Mouse (Mus musculus) heart, embryonic 16.5 days (tissue): ENCODE data around the gene Ankrd50. TPM values are rescaled to one million over a fixed set of nuclear protein-coding genes. Genes with fewer than 3 reads are reported as not detected.

Experiments
- ATAC-seq: fragments of 200-750 bp; cut with Nextera tagmentation; replicated peaks from 2 replicates; pipeline ENCODE4 v1.8.0; 2017; ENCODE audit warnings: moderate number of reproducible peaks; ENCODE audit not compliant: insufficient read depth, low FRiP score; ENCODE audit errors: extremely low read depth
- H3K27ac ChIP-seq: fragments of 300-500 bp; sonication (generic); 2 replicates; pipeline ENCODE4 v1.5.1; 2014; ENCODE audit warnings: mild to moderate bottlenecking, low read length, control low read depth, moderate library complexity
- H3K27me3 ChIP-seq: fragments of 300-500 bp; sonication (generic); 2 replicates; pipeline ENCODE4 v1.6.1; 2014; ENCODE audit warnings: low read length, mixed read lengths; ENCODE audit not compliant: control insufficient read depth, insufficient read depth
- H3K36me3 ChIP-seq: fragments of 300-500 bp; sonication (generic); 2 replicates; pipeline ENCODE4 v1.6.1; 2014; ENCODE audit not compliant: control insufficient read depth, insufficient read depth
- H3K4me1 ChIP-seq: fragments of 300-500 bp; sonication (generic); 2 replicates; pipeline ENCODE4 v1.6.1; 2014; ENCODE audit warnings: low read length, mixed read lengths; ENCODE audit not compliant: control insufficient read depth, insufficient read depth
- H3K4me2 ChIP-seq: fragments of 300-500 bp; sonication (generic); 2 replicates; pipeline ENCODE4 v1.6.1; 2014; ENCODE audit warnings: low read depth, mild to moderate bottlenecking, control low read depth, low read length
- H3K4me3 ChIP-seq: fragments of 300-500 bp; sonication (generic); 2 replicates; pipeline ENCODE4 v1.5.1; 2014; ENCODE audit warnings: mild to moderate bottlenecking, control low read depth, low read length
- H3K9ac ChIP-seq: fragments of 300-500 bp; sonication (generic); 2 replicates; pipeline ENCODE4 v1.6.1; 2014; ENCODE audit warnings: low read length, control low read depth
- H3K9me3 ChIP-seq: fragments of 300-500 bp; sonication (generic); replicated peaks from 2 replicates; pipeline ENCODE4 v1.6.1; 2016; ENCODE audit warnings: low read length; ENCODE audit not compliant: control insufficient read depth
- WGBS: fragments of 180-500 bp; shearing (Covaris S2); extraction: QIAGEN DNeasy Blood & Tissue Kit; methylation state at CpG from one replicate; pipeline ENCODE4 v1.1.7; 2014; 5-methylcytosine and 5-hydroxymethylcytosine counted together
- polyA plus RNA-seq: library from polyadenylated mRNA; unstranded; fragments of >200 nt; fragmentation: Nextera tagmentation; extraction: Ambion mirVana; gene quantifications from 2 replicates; pipeline ENCODE4 v1.2.1, GENCODE M21; 2015

Ankrd50 gene
- 12.9 and 16.0 TPM in 2 replicates for polyA plus RNA-seq

DNA sequence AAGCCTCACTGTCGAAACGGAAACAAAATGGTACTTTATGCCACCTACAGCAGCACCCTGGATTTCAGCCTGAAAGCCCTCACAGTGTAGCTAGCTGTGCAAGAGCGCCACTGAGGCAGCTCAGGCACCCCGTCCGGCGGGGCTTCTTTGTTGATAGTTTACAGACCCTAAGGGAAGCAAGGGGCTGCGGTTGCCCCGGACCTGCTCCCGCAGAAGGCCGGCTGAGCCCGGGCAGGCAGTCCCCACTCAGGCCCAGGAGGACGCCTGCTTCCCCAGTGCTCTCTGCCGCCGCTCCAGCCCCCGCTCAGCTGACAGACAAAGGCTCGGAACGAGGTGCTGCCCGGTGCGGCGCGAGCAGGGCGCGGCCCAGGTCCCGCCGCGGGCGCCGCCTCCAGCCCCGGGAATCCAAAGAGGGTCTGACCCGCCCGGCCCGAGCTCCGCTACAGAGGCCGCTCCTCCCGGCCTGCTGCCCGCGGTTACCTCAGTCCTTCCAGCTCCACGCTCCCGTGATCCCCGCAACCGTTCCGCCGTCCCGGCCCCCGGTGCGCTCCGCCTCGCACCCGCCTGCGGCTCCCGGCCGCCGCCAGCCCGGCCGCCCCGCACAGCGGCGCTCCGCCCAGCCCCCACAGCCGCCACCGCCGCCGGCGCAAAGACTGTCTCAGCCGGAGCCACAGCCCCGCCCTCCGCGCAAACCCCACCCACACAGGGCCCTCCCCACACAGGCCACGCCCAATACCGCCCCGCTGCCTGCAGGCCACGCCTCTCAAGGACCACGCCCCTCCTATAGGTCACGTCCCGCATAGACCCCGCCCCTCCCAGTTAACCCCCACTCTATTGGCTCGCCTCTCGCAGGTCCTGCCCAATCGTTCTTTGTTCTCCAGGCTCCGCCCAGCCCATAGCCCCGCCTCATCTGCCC, at the start of gene Ankrd50:
Gene Ankrd50 (minus strand): TSS at position 654 of the 916 bp plus-strand sequence.
- peak; percentile 97 for ATAC-seq
- H3K27ac ChIP-seq, result peak within 1 kb of the TSS; percentile 85
- under 1% methylated on average over 73 of the region's 81 CpGs for WGBS

DNA sequence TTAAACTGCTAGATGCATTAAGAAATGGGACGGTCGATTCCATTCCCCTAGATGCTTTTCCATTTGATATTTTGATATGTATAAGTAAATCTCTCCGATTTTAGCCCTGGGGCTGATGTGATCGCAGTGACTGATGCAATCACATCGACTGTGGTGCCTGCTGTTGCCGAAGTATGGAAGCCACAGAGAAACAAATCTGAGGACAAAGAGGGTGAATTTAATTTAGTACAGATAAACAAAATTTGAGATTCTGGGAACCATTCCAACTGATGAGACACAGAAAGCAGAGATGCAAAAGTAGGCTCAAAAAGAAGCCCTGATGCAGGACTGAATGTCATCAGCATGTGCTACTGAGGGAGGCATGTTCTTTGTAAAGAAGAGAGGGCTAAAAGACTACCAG, 49.6 kb upstream of the Ankrd50 start:
- Histone ChIP-seq H3K4me3 (no peak overlapping the region), H3K4me1 (no peaks in the 10 kb centered on the region), H3K4me2 (no peak overlapping the region), H3K9me3 (no peaks in the 10 kb centered on the region; the same call in 1 of the 2 replicates), H3K9ac (no peak overlapping the region), H3K27me3 (no peaks in the 10 kb centered on the region), H3K36me3 (no peaks in the 10 kb centered on the region), H3K27ac (no peak overlapping the region)
- 83% methylated on average over 6 of the region's 6 CpGs for whole genome bisulfite sequencing
- ATAC-seq, result no peak

More for the DNA sequence above, at the start of gene Ankrd50:
- Histone ChIP-seq H3K4me1 (peaks cover 26% of the 10 kb centered on the region), H3K4me2 (peak within 1 kb of the TSS; percentile 82), H3K4me3 (peak within 1 kb of the TSS; percentile 77), H3K27me3 (no peaks in the 10 kb centered on the region), H3K9me3 (no peaks in the 10 kb centered on the region), H3K36me3 (peaks cover 12% of the 10 kb centered on the region), H3K9ac (peak within 1 kb of the TSS; percentile 90)

DNA sequence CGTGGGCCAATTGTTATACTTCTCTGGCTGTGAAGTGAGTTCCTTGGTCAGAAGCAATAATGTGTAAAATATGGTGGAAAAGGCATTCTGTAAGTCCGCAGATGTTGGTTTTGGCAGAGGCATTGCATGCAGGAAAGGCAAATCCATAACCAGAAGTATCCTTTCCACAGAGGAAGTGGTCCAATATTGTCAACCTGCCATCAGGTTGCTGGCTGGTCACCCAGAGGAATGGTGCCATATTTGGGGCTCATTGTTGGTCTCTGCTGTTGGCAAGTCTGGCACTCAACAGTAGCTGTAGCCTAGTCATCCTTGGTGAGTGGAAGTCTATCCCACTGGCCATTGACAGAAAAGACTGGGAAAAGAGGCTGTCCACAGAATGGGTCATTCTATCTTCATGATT, 35.8 kb upstream of the Ankrd50 start:
- no peaks in the 10 kb centered on the region for H3K27me3 ChIP-seq
- H3K9ac ChIP-seq, result no peak overlapping the region
- H3K4me2 ChIP-seq, result no peak overlapping the region
- H3K4me1 ChIP-seq, result no peaks in the 10 kb centered on the region
- no peak for ATAC-seq
- H3K9me3 ChIP-seq, result no peaks in the 10 kb centered on the region
- H3K4me3 ChIP-seq, result no peak overlapping the region
- no peak overlapping the region for H3K27ac ChIP-seq
- WGBS, result 85% methylated on average over 2 of the region's 2 CpGs
- H3K36me3 ChIP-seq, result no peaks in the 10 kb centered on the region

DNA sequence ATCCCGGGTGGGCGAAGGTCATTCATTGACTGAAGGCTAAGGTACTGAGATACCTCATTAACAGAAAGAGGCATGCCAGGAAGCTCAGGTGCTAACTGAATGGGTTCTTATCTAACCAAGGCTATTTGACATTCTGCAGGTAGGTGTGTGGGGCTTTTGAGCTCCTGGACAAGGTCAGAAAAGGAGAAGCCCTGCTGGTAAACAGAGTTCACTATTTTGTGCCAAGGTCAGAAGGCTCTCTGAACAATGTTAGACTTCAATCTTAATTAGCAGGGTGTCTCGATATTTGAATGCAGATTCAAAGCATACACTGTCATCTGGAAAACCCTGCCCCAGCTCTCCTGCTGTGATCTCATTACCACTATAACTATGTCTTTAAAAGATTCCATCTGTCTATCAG, 35.3 kb upstream of the Ankrd50 start:
- Histone ChIP-seq H3K36me3 (no peaks in the 10 kb centered on the region), H3K27me3 (no peaks in the 10 kb centered on the region), H3K4me2 (no peak overlapping the region), H3K4me1 (no peaks in the 10 kb centered on the region), H3K9ac (no peak overlapping the region), H3K9me3 (no peaks in the 10 kb centered on the region), H3K27ac (no peak overlapping the region), H3K4me3 (no peak overlapping the region)
- whole genome bisulfite sequencing, result 81% methylated on average over 3 of the region's 3 CpGs
- ATAC-seq, result no peak

DNA sequence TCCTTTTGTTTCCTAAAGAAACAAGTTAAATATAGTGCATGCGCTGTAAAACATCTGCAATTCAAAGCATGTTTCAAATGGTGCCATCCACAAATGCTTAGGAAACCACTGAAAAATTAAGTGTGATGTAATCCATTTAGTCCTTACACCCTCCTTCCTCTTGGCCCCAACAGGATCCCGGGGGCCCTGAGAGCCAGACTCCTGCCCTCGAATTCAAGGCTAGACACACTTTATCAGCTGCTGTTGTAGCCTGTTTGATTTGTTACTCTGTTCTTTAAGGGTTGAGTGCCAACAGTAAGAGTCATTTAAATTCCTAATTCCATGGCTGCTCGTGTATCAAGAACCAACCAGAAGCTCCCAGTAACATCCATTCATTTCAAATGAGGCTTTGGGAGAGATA, 19.0 kb upstream of the Ankrd50 start:
- ATAC-seq, result no peak
- H3K27me3 ChIP-seq, result no peaks in the 10 kb centered on the region
- no peak overlapping the region for H3K9ac ChIP-seq
- no peak overlapping the region for H3K4me2 ChIP-seq
- no peak overlapping the region for H3K4me3 ChIP-seq
- whole genome bisulfite sequencing, result 52% methylated on average over 4 of the region's 4 CpGs
- H3K4me1 ChIP-seq, result no peaks in the 10 kb centered on the region
- no peak overlapping the region for H3K27ac ChIP-seq
- H3K9me3 ChIP-seq, result no peaks in the 10 kb centered on the region
- no peaks in the 10 kb centered on the region for H3K36me3 ChIP-seq

DNA sequence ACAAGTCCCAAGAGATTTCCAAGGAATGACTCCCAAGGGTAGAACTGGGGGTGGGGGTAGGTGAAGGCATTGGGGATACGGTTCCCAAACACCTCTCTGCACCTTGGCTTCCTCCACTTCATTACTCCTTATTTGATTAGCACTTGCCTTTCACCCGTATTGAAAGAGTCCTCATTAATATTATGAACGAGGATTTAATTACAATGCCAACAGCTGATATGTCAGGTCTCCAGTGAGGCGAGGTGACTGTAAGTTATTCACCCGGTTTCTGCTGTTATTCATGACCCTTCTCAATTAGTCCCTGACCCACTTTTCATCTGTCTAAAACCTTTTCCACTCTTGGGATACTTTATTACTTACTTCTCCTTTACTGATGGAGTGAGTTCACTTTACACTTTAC, 17.5 kb upstream of the Ankrd50 start:
- H3K4me2 ChIP-seq, result no peak overlapping the region
- no peak overlapping the region for H3K4me3 ChIP-seq
- H3K4me1 ChIP-seq, result no peaks in the 10 kb centered on the region
- no peak for ATAC-seq
- no peaks in the 10 kb centered on the region for H3K36me3 ChIP-seq
- no peak overlapping the region for H3K9ac ChIP-seq
- WGBS, result 76% methylated on average over 5 of the region's 5 CpGs
- no peaks in the 10 kb centered on the region for H3K27me3 ChIP-seq
- no peak overlapping the region for H3K27ac ChIP-seq
- H3K9me3 ChIP-seq, result no peaks in the 10 kb centered on the region

DNA sequence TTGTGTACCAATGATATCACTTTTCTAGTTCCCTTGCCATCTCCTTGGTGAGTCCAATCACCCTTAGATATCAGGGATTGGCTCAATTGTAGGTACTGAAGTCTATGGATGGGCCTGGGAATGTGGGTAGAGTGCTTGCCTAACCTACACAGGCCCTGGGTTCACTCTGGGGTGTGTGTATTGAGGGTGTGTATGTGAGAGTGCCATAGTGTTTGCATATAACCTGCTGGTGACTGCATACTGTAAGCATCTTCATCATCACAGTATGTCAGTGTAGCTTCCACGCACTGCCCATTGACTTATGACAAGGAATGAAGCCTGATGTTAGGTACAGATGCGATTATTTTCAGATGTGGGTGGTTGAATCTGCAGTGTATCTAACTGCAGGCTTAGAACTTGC, 17.1 kb upstream of the Ankrd50 start:
- 95% methylated on average over 2 of the region's 2 CpGs for WGBS
- Histone ChIP-seq H3K9ac (no peak overlapping the region), H3K4me2 (no peak overlapping the region), H3K4me1 (no peaks in the 10 kb centered on the region), H3K27ac (no peak overlapping the region), H3K27me3 (no peaks in the 10 kb centered on the region), H3K4me3 (no peak overlapping the region), H3K9me3 (no peaks in the 10 kb centered on the region), H3K36me3 (no peaks in the 10 kb centered on the region)
- ATAC-seq, result no peak

DNA sequence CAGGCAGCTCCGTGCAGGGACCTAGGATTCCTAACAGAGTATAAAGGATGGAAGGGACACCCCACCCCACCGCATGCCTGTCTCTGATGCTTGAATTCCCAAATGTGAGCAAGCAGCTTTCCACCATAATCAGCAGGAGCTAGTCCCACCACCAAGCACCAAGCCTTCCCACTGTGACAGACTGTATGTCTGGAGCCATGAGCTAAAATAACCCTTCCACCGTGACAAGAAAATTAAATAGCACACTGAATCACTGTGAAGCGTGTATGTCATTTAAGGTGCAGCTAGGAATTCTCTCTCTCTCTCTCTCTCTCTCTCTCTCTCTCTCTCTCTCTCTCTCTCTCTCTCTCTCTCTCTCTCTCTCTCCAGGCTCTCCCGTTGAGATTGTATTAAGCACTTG, 16.7 kb upstream of the Ankrd50 start:
- Histone ChIP-seq H3K4me3 (no peak overlapping the region), H3K4me2 (no peak overlapping the region), H3K4me1 (no peaks in the 10 kb centered on the region), H3K27me3 (no peaks in the 10 kb centered on the region), H3K27ac (no peak overlapping the region), H3K9ac (no peak overlapping the region), H3K9me3 (no peaks in the 10 kb centered on the region), H3K36me3 (no peaks in the 10 kb centered on the region)
- ATAC-seq, result no peak
- WGBS, result 69% methylated on average over 5 of the region's 5 CpGs

DNA sequence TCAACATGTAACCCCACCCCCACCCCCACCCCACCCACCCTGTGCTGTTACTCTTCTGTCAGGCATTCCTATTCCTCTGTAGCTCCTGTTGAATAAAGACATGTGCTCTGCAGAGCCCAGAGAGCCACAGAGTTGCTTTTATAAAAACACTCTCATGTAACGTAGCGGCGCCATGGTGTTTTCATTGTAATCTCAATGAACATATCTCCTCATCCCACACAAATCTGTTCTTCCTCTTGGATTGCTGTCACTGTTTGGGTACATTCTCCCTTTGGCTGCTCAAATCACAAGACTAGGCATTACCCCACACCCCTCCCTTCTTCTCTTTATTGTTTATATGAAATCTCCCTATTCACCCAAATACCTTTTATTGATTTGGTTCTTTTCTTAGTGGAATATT, 13.9 kb upstream of the Ankrd50 start:
- Histone ChIP-seq H3K4me1 (no peaks in the 10 kb centered on the region), H3K9ac (no peak overlapping the region), H3K9me3 (no peaks in the 10 kb centered on the region), H3K36me3 (no peaks in the 10 kb centered on the region), H3K27ac (no peak overlapping the region), H3K27me3 (no peaks in the 10 kb centered on the region), H3K4me3 (no peak overlapping the region), H3K4me2 (no peak overlapping the region)
- 84% methylated on average over 3 of the region's 3 CpGs for WGBS
- ATAC-seq, result no peak
